Mouse (Mus musculus): ENCODE results near the gene Themis2.

GRCm38 (mm10) chr4:132783732-132784131 lies 12.5 kb downstream of the Themis2 start:
- TF ChIP-seq EP300 (optimal IDR thresholded peaks at IDR 0.05), result no peak
- no peak for TF ChIP-seq CTCF (IDR thresholded peaks at IDR 0.05; ENCODE audit: low read depth)
